Mouse (Mus musculus): ENCODE data around the gene Fem1b.

DNA sequence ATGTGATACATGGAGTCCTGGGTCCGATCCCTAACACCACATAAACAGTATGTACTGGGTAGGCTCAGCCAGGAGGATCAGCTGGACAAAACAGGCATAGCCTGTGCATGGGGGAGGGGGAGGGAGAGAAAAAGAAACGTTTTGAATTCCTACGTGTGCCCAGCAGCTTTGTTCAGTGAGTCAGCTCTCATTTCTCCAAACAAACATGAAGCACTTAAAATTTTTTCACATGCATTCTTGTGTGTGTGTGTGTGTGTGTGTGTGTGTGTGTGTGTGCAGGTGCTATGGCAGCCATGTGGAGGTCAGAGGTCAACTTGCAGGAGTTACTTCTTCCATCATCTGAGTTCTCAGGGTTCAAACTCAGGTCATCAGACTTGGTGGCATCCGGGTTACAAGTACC, 36.3 kb downstream of the Fem1b start:
- TF ChIP-seq CTCF (IDR thresholded peaks at IDR 0.05; ENCODE audit: insufficient read depth, low read length) (no peak), POLR2A (IDR thresholded peaks at IDR 0.05; ENCODE audit: borderline replicate concordance, extremely low read depth, low read depth, low read length) (no peak)
